Mouse (Mus musculus): Measurements from ENCODE around the gene Aoc2. TPM values are rescaled to one million over a fixed set of nuclear protein-coding genes. Genes with fewer than 3 reads are reported as not detected.

Gene Aoc2
- polyA plus RNA-seq, 1 experiment, result 1.2 TPM

- no peak overlapping the region for H3K4me3 ChIP-seq
- no peaks in the 10 kb centered on the region for H3K36me3 ChIP-seq (ENCODE audit: control insufficient read depth, insufficient read depth)
- no peaks in the 10 kb centered on the region for H3K79me2 ChIP-seq (ENCODE audit: control insufficient read depth, insufficient read depth)
- no peak for TF ChIP-seq REST (IDR thresholded peaks at IDR 0.05; ENCODE audit: insufficient read depth, insufficient read length)
- no peak overlapping the region for H3K4me2 ChIP-seq (ENCODE audit: low read depth)
- no peak overlapping the region for H3ac ChIP-seq (ENCODE audit: control insufficient read depth, insufficient read length)
- peaks cover 29% of the 10 kb centered on the region for H3K27me3 ChIP-seq (ENCODE audit: control insufficient read depth, insufficient read depth, insufficient read length)
Measured at GRCm38 (mm10) chr11:101349216-101349615, 24.4 kb downstream of the Aoc2 start.

- TF ChIP-seq CEBPB (IDR thresholded peaks at IDR 0.05; ENCODE audit: insufficient read depth, poor library complexity, severe bottlenecking) (no peak), SRF (IDR thresholded peaks at IDR 0.05; ENCODE audit: control insufficient read depth, insufficient read length, low read depth) (no peak)
- Histone ChIP-seq H3K79me2 (ENCODE audit: control insufficient read depth, insufficient read depth) (no peaks in the 10 kb centered on the region), H3K4me2 (ENCODE audit: low read depth) (no peak overlapping the region), H3K36me3 (ENCODE audit: control insufficient read depth, insufficient read depth) (no peaks in the 10 kb centered on the region), H3ac (ENCODE audit: control insufficient read depth, insufficient read length) (no peak overlapping the region), H3K27me3 (ENCODE audit: control insufficient read depth, insufficient read depth, insufficient read length) (peaks cover 33% of the 10 kb centered on the region), H3K4me3 (no peak overlapping the region)
Measured at GRCm38 (mm10) chr11:101351100-101351720, 26.3 kb downstream of the Aoc2 start.

DNA sequence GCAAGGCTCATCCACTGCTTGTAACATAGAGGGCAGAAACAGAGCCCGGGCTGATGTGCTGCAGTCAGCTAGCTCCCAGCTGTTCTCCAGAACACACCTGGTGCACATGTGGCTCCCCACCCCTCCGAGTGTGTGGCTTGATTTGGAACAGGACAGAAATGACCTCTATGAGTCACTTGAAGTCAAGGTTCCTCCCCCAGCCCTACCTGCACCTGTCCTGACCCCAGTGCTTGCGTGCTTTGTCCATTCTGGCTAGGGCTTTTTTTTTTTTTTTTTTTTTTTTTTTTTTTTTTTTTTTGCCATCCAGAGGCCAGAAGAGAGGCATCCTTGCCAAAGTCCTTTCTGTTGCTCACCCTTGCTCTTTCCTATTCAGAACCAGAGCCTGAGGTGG lies 26.9 kb downstream of the Aoc2 start:
- TF ChIP-seq USF1 (IDR thresholded peaks at IDR 0.05; ENCODE audit: low read depth), result no peak
- TF ChIP-seq TCF12 (IDR thresholded peaks at IDR 0.05; ENCODE audit: insufficient read depth, poor library complexity, severe bottlenecking), result no peak
- no peak for TF ChIP-seq SRF (IDR thresholded peaks at IDR 0.05; ENCODE audit: control insufficient read depth, insufficient read length, low read depth)
- no peak for TF ChIP-seq MYOG (IDR thresholded peaks at IDR 0.05; ENCODE audit: control insufficient read depth in 1 of 3, insufficient read depth in 1 of 3, insufficient read length in 2 of 3, low read depth in 2 of 3)
- no peak for TF ChIP-seq MAX (IDR thresholded peaks at IDR 0.05; ENCODE audit: low read depth)
- no peak for TF ChIP-seq POLR2AphosphoS2 (IDR thresholded peaks at IDR 0.05; ENCODE audit: insufficient read length, low read depth)
- no peak for TF ChIP-seq TCF3 (IDR thresholded peaks at IDR 0.05; ENCODE audit: insufficient read length, low read depth)
- TF ChIP-seq E2F4 (IDR thresholded peaks at IDR 0.05; ENCODE audit: insufficient read depth), result no peak
- no peak for TF ChIP-seq CEBPB (IDR thresholded peaks at IDR 0.05; ENCODE audit: insufficient read depth, poor library complexity, severe bottlenecking)
- TF ChIP-seq MYOD1 (IDR thresholded peaks at IDR 0.05; ENCODE audit: control insufficient read depth in 1 of 3, insufficient read length in 2 of 3, low read depth in 2 of 3), result no peak
- TF ChIP-seq REST (IDR thresholded peaks at IDR 0.05; ENCODE audit: insufficient read depth, insufficient read length), result no peak
- no peak for TF ChIP-seq POLR2A (IDR thresholded peaks at IDR 0.05; ENCODE audit: insufficient read length, low read depth)
- H3K79me2 ChIP-seq (ENCODE audit: control insufficient read depth, insufficient read depth), result no peaks in the 10 kb centered on the region
- H3K4me2 ChIP-seq (ENCODE audit: low read depth), result no peak overlapping the region
- H3ac ChIP-seq (ENCODE audit: control insufficient read depth, insufficient read length), result no peak overlapping the region
- no peak overlapping the region for H3K4me3 ChIP-seq
- H3K27me3 ChIP-seq (ENCODE audit: control insufficient read depth, insufficient read depth, insufficient read length), result peaks cover 33% of the 10 kb centered on the region
- no peaks in the 10 kb centered on the region for H3K36me3 ChIP-seq (ENCODE audit: control insufficient read depth, insufficient read depth)

DNA sequence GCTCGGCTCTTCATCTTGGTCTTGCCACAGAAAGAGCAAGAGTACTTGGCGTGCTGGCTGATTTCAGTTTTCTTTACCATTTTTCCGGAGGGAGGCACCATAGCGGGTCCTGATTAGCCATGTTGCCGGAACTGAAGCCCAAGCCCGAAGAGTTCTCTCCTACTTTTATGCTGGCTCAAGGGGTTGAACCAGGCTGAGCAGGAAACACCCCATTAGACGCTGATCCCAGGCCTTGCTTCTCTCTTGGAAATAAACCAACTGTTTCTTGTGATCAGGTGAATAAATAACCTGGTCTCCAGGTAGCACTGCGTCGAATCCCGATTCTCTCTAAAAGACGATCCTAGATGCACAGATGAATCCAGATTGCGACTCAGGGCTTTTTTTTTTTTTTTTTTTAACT lies 28.6 kb downstream of the Aoc2 start:
- Histone ChIP-seq H3K27me3 (ENCODE audit: control insufficient read depth, insufficient read depth, insufficient read length) (peaks cover 33% of the 10 kb centered on the region), H3K79me2 (ENCODE audit: control insufficient read depth, insufficient read depth) (no peaks in the 10 kb centered on the region), H3K4me2 (ENCODE audit: low read depth) (no peak overlapping the region), H3K36me3 (ENCODE audit: control insufficient read depth, insufficient read depth) (no peaks in the 10 kb centered on the region), H3ac (ENCODE audit: control insufficient read depth, insufficient read length) (no peak overlapping the region), H3K4me3 (no peak overlapping the region)
- no peak for TF ChIP-seq USF1 (IDR thresholded peaks at IDR 0.05; ENCODE audit: low read depth)
- TF ChIP-seq SRF (IDR thresholded peaks at IDR 0.05; ENCODE audit: control insufficient read depth, insufficient read length, low read depth), result no peak
- TF ChIP-seq MAX (IDR thresholded peaks at IDR 0.05; ENCODE audit: low read depth), result no peak
- no peak for TF ChIP-seq MYOD1 (IDR thresholded peaks at IDR 0.05; ENCODE audit: control insufficient read depth in 1 of 3, insufficient read length in 2 of 3, low read depth in 2 of 3)
- no peak for TF ChIP-seq CEBPB (IDR thresholded peaks at IDR 0.05; ENCODE audit: insufficient read depth, poor library complexity, severe bottlenecking)
- TF ChIP-seq TCF12 (IDR thresholded peaks at IDR 0.05; ENCODE audit: insufficient read depth, poor library complexity, severe bottlenecking), result no peak
- no peak for TF ChIP-seq TCF3 (IDR thresholded peaks at IDR 0.05; ENCODE audit: insufficient read length, low read depth)
- TF ChIP-seq POLR2A (IDR thresholded peaks at IDR 0.05; ENCODE audit: insufficient read length, low read depth), result no peak
- TF ChIP-seq REST (IDR thresholded peaks at IDR 0.05; ENCODE audit: insufficient read depth, insufficient read length), result no peak
- no peak for TF ChIP-seq E2F4 (IDR thresholded peaks at IDR 0.05; ENCODE audit: insufficient read depth)
- TF ChIP-seq POLR2AphosphoS2 (IDR thresholded peaks at IDR 0.05; ENCODE audit: insufficient read length, low read depth), result no peak
- no peak for TF ChIP-seq MYOG (IDR thresholded peaks at IDR 0.05; ENCODE audit: control insufficient read depth in 1 of 3, insufficient read depth in 1 of 3, insufficient read length in 2 of 3, low read depth in 2 of 3)

GRCm38 (mm10) chr11:101354438-101355010 lies 29.7 kb downstream of the Aoc2 start:
- TF ChIP-seq CEBPB (IDR thresholded peaks at IDR 0.05; ENCODE audit: insufficient read depth, poor library complexity, severe bottlenecking) (no peak), TCF12 (IDR thresholded peaks at IDR 0.05; ENCODE audit: insufficient read depth, poor library complexity, severe bottlenecking) (no peak), POLR2A (IDR thresholded peaks at IDR 0.05; ENCODE audit: insufficient read length, low read depth) (no peak), E2F4 (IDR thresholded peaks at IDR 0.05; ENCODE audit: insufficient read depth) (no peak), SRF (IDR thresholded peaks at IDR 0.05; ENCODE audit: control insufficient read depth, insufficient read length, low read depth) (no peak), USF1 (IDR thresholded peaks at IDR 0.05; ENCODE audit: low read depth) (no peak), MAX (IDR thresholded peaks at IDR 0.05; ENCODE audit: low read depth) (no peak), REST (IDR thresholded peaks at IDR 0.05; ENCODE audit: insufficient read depth, insufficient read length) (no peak), TCF3 (IDR thresholded peaks at IDR 0.05; ENCODE audit: insufficient read length, low read depth) (no peak), MYOG (IDR thresholded peaks at IDR 0.05; ENCODE audit: control insufficient read depth in 1 of 3, insufficient read depth in 1 of 3, insufficient read length in 2 of 3, low read depth in 2 of 3) (no peak), MYOD1 (IDR thresholded peaks at IDR 0.05; ENCODE audit: control insufficient read depth in 1 of 3, insufficient read length in 2 of 3, low read depth in 2 of 3) (no peak), POLR2AphosphoS2 (IDR thresholded peaks at IDR 0.05; ENCODE audit: insufficient read length, low read depth) (no peak)

More at GRCm38 (mm10) chr11:101354438-101355010, 29.7 kb downstream of the Aoc2 start:
- no peak overlapping the region for H3ac ChIP-seq (ENCODE audit: control insufficient read depth, insufficient read length)
- no peak overlapping the region for H3K4me3 ChIP-seq
- no peaks in the 10 kb centered on the region for H3K79me2 ChIP-seq (ENCODE audit: control insufficient read depth, insufficient read depth)
- H3K4me2 ChIP-seq (ENCODE audit: low read depth), result no peak overlapping the region
- H3K27me3 ChIP-seq (ENCODE audit: control insufficient read depth, insufficient read depth, insufficient read length), result peaks cover 27% of the 10 kb centered on the region
- H3K36me3 ChIP-seq (ENCODE audit: control insufficient read depth, insufficient read depth), result no peaks in the 10 kb centered on the region
